Mouse (Mus musculus) stomach, embryonic 14.5 days (tissue): ENCODE measurements at regions not wholly inside any gene's neighbourhood (a gene's known extent, or its start where the extent isn't known, plus 50 kb on each side); places are given as distances from the start of the nearest gene placed in this dataset.

Source experiments
- ATAC-seq: fragments of 200-750 bp; cut with Nextera tagmentation; 2 replicates; pipeline ENCODE4 v1.8.0; 2017; ENCODE audit warnings: low read depth, moderate TSS enrichment; ENCODE audit not compliant: insufficient number of reproducible peaks, insufficient read depth, low FRiP score
- H3K27ac ChIP-seq: fragments of 300-500 bp; sonication (generic); 2 replicates; pipeline ENCODE4 v1.5.1; 2014; ENCODE audit warnings: mild to moderate bottlenecking, low read length, moderate library complexity, mixed read lengths
- H3K27me3 ChIP-seq: fragments of 300-500 bp; sonication (generic); 2 replicates; pipeline ENCODE4 v1.6.1; 2014; ENCODE audit warnings: low read length, control low read depth, mixed read lengths; ENCODE audit not compliant: control insufficient read depth, insufficient read depth
- H3K36me3 ChIP-seq: fragments of 300-500 bp; sonication (generic); 2 replicates; pipeline ENCODE4 v1.6.1; 2014; ENCODE audit warnings: mild to moderate bottlenecking, control low read depth, low read length, moderate library complexity, mixed read lengths; ENCODE audit not compliant: control insufficient read depth, insufficient read depth
- H3K4me1 ChIP-seq: fragments of 300-500 bp; sonication (generic); 2 replicates; pipeline ENCODE4 v1.6.1; 2014; ENCODE audit warnings: low read length, control low read depth, mixed read lengths; ENCODE audit not compliant: control insufficient read depth, insufficient read depth
- H3K4me2 ChIP-seq: fragments of 300-500 bp; sonication (generic); replicated peaks from 2 replicates; pipeline ENCODE4 v1.6.1; 2014; ENCODE audit warnings: low read depth, low read length, control low read depth
- H3K4me3 ChIP-seq: fragments of 300-500 bp; sonication (generic); 2 replicates; pipeline ENCODE4 v1.5.1; 2014; ENCODE audit warnings: low read depth, low read length, control low read depth
- H3K9ac ChIP-seq: fragments of 300-500 bp; sonication (generic); replicated peaks from 2 replicates; pipeline ENCODE4 v1.6.1; 2014; ENCODE audit warnings: low read depth, mild to moderate bottlenecking, control low read depth, low read length, moderate library complexity, mixed read lengths
- H3K9me3 ChIP-seq: fragments of 300-500 bp; sonication (generic); 2 replicates; pipeline ENCODE4 v1.6.1; 2016; ENCODE audit warnings: low read depth, low read length, control low read depth; ENCODE audit not compliant: control insufficient read depth
- WGBS: fragments of 180-500 bp; shearing (Covaris S2); extraction: QIAGEN DNeasy Blood & Tissue Kit; methylation state at CpG from one replicate; pipeline ENCODE4 v1.1.7; 2014; 5-methylcytosine and 5-hydroxymethylcytosine counted together

DNA sequence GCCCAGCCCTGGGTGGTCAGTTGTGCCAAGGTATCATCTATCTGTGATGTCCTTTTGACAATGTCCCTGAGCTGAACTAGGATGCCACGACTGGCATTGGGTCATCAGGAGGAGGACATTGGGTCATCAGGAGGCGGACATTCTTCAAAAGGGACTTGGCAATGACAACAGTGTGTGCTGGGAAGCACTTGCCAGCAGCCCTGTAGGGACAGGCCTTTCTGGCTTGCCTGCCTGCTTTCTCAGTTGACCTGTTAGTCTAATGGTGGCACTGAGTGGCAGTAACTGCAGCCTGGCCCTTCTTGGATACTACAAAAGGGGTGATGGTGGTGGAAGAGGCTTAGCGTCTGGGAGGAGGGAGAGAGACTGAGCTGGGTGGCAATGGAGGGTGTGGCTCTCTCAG, 137.2 kb upstream of the Prox1 start:
- 89% methylated on average over 3 of the region's 3 CpGs for WGBS
- Histone ChIP-seq H3K9ac (no peak overlapping the region), H3K9me3 (no peaks in the 10 kb centered on the region), H3K4me3 (no peak overlapping the region), H3K4me1 (no peaks in the 10 kb centered on the region), H3K4me2 (no peak overlapping the region), H3K27ac (no peak overlapping the region), H3K36me3 (no peaks in the 10 kb centered on the region), H3K27me3 (no peaks in the 10 kb centered on the region)
- ATAC-seq = no peak

GRCm38 (mm10) chr1:190297666-190298327, 127.3 kb upstream of the Prox1 start:
- Histone ChIP-seq H3K4me3 (no peak overlapping the region), H3K4me1 (no peaks in the 10 kb centered on the region), H3K27me3 (no peaks in the 10 kb centered on the region), H3K9me3 (no peaks in the 10 kb centered on the region), H3K4me2 (no peak overlapping the region), H3K36me3 (no peaks in the 10 kb centered on the region), H3K9ac (no peak overlapping the region), H3K27ac (no peak overlapping the region)
- WGBS = 86% methylated on average over 10 of the region's 10 CpGs
- no peak for ATAC-seq

DNA sequence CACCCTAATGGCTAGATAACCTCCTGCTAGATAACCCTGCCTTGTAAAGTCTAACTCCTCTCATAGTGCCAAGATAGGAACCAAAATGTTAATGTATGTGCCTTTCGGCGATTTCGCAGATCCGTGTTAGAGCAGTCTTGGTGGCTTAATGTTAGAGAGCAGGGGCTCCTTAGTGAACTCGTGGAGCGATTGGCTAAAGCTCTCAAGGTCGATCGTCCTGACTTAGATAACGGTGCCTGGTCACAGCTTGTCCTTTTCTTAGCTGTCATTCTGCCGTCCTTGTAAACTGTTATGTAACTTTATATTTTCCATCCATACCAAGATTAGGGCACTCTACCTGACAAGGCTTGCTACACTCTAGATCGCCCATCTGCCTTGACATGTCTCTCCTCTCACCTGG, 119.5 kb upstream of the Prox1 start:
- H3K4me1 ChIP-seq = no peaks in the 10 kb centered on the region
- H3K4me2 ChIP-seq = no peak overlapping the region
- 78% methylated on average over 11 of the region's 11 CpGs for WGBS
- no peaks in the 10 kb centered on the region; the same call in 1 of the 2 replicates for H3K27me3 ChIP-seq
- no peak for ATAC-seq
- H3K36me3 ChIP-seq = no peaks in the 10 kb centered on the region
- no peak overlapping the region for H3K4me3 ChIP-seq
- no peak overlapping the region for H3K9ac ChIP-seq
- no peak overlapping the region for H3K27ac ChIP-seq
- no peaks in the 10 kb centered on the region for H3K9me3 ChIP-seq

DNA sequence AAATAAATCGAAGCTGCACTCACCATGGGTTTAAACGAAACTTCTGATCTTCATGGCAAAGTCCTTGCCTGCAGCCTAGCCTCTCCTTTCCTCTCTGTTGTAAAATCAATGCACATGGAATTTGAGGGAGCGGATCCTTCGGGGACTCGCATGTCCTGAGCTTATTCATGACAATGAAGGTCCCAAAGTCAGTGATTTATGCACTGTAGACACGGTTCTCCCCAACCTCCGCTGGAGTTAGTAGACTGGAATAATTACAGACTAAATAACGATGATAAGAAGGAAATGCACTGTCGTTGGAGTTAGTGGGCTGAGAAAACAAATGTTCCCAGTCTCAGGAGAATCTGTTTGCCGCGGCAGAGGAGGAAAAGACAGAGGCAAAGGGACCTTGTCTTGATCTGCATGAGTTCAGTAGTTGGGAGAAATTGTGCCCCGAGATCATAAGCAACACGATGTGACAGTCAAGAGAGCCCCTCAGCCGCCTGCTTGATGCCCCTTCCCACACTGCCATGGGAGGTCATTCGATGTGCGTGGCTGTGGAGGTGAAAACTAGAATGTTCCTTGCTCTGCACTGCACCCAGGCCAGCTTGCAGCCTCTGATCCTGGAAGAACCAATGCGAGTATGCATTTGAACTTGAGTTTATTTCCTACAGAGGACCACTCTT, 116.1 kb upstream of the Prox1 start:
- H3K36me3 ChIP-seq = no peaks in the 10 kb centered on the region
- 51% methylated on average over 17 of the region's 17 CpGs for WGBS
- no peaks in the 10 kb centered on the region; the same call in 1 of the 2 replicates for H3K27me3 ChIP-seq
- H3K9me3 ChIP-seq = no peaks in the 10 kb centered on the region
- no peak overlapping the region for H3K9ac ChIP-seq
- H3K4me2 ChIP-seq = no peak overlapping the region
- 0 out of 2 replicates have a peak, but pooled peaks cover 4% of the 10 kb centered on the region for H3K4me1 ChIP-seq
- H3K27ac ChIP-seq = no peak overlapping the region
- ATAC-seq = no peak
- H3K4me3 ChIP-seq = no peak overlapping the region

GRCm38 (mm10) chr1:190285636-190286035, 115.1 kb upstream of the Prox1 start:
- H3K27me3 ChIP-seq = no peaks in the 10 kb centered on the region; the same call in 1 of the 2 replicates
- H3K27ac ChIP-seq = no peak overlapping the region
- no peak for ATAC-seq
- H3K9me3 ChIP-seq = no peaks in the 10 kb centered on the region
- H3K4me3 ChIP-seq = no peak overlapping the region
- H3K9ac ChIP-seq = no peak overlapping the region
- no peak overlapping the region for H3K4me2 ChIP-seq
- H3K4me1 ChIP-seq = 0 out of 2 replicates have a peak, but pooled peaks cover 4% of the 10 kb centered on the region
- 76% methylated on average over 8 of the region's 8 CpGs for WGBS
- H3K36me3 ChIP-seq = no peaks in the 10 kb centered on the region

- no peak for ATAC-seq
- H3K9me3 ChIP-seq = no peaks in the 10 kb centered on the region
- 0 out of 2 replicates have a peak, but pooled peaks cover 4% of the 10 kb centered on the region for H3K4me1 ChIP-seq
- no peak overlapping the region for H3K4me2 ChIP-seq
- H3K4me3 ChIP-seq = no peak overlapping the region
- 86% methylated on average over 8 of the region's 8 CpGs for whole genome bisulfite sequencing
- H3K27ac ChIP-seq = no peak overlapping the region
- no peak overlapping the region for H3K9ac ChIP-seq
- H3K27me3 ChIP-seq = no peaks in the 10 kb centered on the region; the same call in 1 of the 2 replicates
- no peaks in the 10 kb centered on the region for H3K36me3 ChIP-seq
Measured at GRCm38 (mm10) chr1:190285049-190285448, 114.5 kb upstream of the Prox1 start.

- H3K27me3 ChIP-seq = no peaks in the 10 kb centered on the region; the same call in 1 of the 2 replicates
- H3K36me3 ChIP-seq = no peaks in the 10 kb centered on the region
- WGBS = 48% methylated on average over 9 of the region's 9 CpGs
- no peak overlapping the region for H3K27ac ChIP-seq
- H3K4me1 ChIP-seq = 0 out of 2 replicates have a peak, but pooled peaks cover 4% of the 10 kb centered on the region
- no peak for ATAC-seq
- no peaks in the 10 kb centered on the region for H3K9me3 ChIP-seq
- H3K9ac ChIP-seq = no peak overlapping the region
- H3K4me3 ChIP-seq = no peak overlapping the region
- H3K4me2 ChIP-seq = no peak overlapping the region
Measured at GRCm38 (mm10) chr1:190284138-190284537, 113.6 kb upstream of the Prox1 start.

DNA sequence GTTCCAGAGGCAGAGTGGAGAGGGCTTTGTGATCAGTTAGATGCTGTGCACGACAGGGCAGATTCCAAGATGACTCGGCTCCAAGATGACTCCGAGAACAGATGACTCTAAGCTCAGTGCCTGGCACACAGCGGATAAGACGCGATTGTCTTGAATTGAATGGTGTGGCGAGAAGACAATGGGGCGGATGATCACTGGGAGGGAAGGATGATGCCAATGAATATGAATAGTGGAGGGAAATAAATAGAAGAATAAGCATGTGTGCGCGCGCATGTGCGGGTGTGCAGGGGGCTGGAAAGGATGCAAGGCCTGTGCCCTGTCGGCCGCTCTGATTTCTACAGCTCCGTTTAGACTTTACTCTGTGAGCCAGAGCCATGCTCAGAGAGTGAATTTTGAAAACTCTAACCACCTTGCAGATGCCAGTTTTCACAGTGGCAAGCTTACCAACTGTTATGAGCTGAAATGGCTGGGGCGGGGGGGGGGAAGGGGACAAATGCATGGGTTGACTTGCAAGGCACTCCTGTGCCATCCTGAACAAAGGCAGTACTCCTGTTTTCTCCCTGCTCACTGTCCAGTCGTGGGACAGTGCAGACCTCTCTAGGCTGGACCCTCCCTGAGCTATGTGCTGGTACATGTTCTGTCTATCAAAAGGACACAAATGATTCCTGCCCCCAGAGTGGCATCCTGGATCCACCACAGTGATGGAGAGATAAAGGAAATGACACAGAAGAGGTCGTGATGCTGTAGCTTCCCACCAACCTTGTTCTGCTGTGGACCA, 109.8 kb upstream of the Prox1 start:
- H3K4me1 ChIP-seq = 0 out of 2 replicates have a peak, but pooled peaks cover 4% of the 10 kb centered on the region
- H3K9ac ChIP-seq = no peak overlapping the region
- WGBS = 90% methylated on average over 18 of the region's 18 CpGs
- no peaks in the 10 kb centered on the region for H3K27me3 ChIP-seq
- no peak overlapping the region for H3K27ac ChIP-seq
- ATAC-seq = no peak
- no peak overlapping the region for H3K4me3 ChIP-seq
- H3K36me3 ChIP-seq = no peaks in the 10 kb centered on the region
- H3K4me2 ChIP-seq = no peak overlapping the region
- H3K9me3 ChIP-seq = no peaks in the 10 kb centered on the region
